Mouse (Mus musculus) leukemia stem cell, adult 10-12 weeks (primary cell): ENCODE measurements around the gene Rhbdl3. TPM values are rescaled to one million over a fixed set of nuclear protein-coding genes. Genes with fewer than 3 reads are reported as not detected.

ENCODE experiments used
- polyA plus RNA-seq: library from polyadenylated mRNA; stranded (reverse); fragments of >175 nt; gene quantifications from 2 replicates; pipeline ENCODE4 v1.2.3, GENCODE M21; 2012; ENCODE audit warnings: low replicate concordance

Gene Rhbdl3
- 0.09 and 0.16 TPM in 2 replicates for polyA plus RNA-seq

GRCm38 (mm10) chr11:80300551-80301315 lies at the start of gene Rhbdl3:
Gene Rhbdl3 (plus strand): TSS chr11:80300912.

GRCm38 (mm10) chr11:80377712-80378451 lies 77.2 kb downstream of the Rhbdl3 start, which contains the start of gene 5730455P16Rik:
Gene 5730455P16Rik (minus strand): TSS chr11:80378034.

GRCm38 (mm10) chr11:80383019-80383625 lies 82.4 kb downstream of the Rhbdl3 start, which contains the start of gene Zfp207:
Gene Zfp207 (plus strand): TSS chr11:80383279.

Other genes starting within 250 kb of the Rhbdl3 start
- gene Crlf3, start 219.9 kb upstream of the Rhbdl3 start, polyA plus RNA-seq, result 16.5 and 28.3 TPM in 2 replicates
- 3.2 and 6.1 TPM in 2 replicates for gene Atad5, start 211.5 kb upstream of the Rhbdl3 start, polyA plus RNA-seq
- 0.36 and 1.2 TPM in 2 replicates for gene Tefm, start 158.7 kb upstream of the Rhbdl3 start, polyA plus RNA-seq
- 2.0 and 10.2 TPM in 2 replicates for gene Adap2, start 146.8 kb upstream of the Rhbdl3 start, polyA plus RNA-seq
- 7.4 and 8.0 TPM in 2 replicates for gene Rnf135, start 117.1 kb upstream of the Rhbdl3 start, polyA plus RNA-seq
- gene Rhot1, start 91.9 kb upstream of the Rhbdl3 start, polyA plus RNA-seq, result 3.9 and 7.3 TPM in 2 replicates
- gene 5730455P16Rik, start 77.1 kb downstream of the Rhbdl3 start, polyA plus RNA-seq, result 4.3 and 8.4 TPM in 2 replicates
- 12.9 and 116 TPM in 2 replicates for gene Zfp207, start 82.4 kb downstream of the Rhbdl3 start, polyA plus RNA-seq
- gene Psmd11, start 127.7 kb downstream of the Rhbdl3 start, polyA plus RNA-seq, result 29.6 and 71.5 TPM in 2 replicates
- gene Cdk5r1, start 176.1 kb downstream of the Rhbdl3 start, polyA plus RNA-seq, result 12.6 and 24.3 TPM in 2 replicates